Mouse (Mus musculus) megakaryocyte, embryonic 14.5 days (primary cell): ENCODE measurements around the gene Kcnk13.

Source experiments
- FLI1 ChIP-seq: IDR thresholded peaks from 2 replicates; pipeline ENCODE4 v1.6.1; 2012; ENCODE audit warnings: low read length, inconsistent platforms, mixed read lengths
- GATA1 ChIP-seq: IDR thresholded peaks from 3 replicates; pipeline ENCODE4 v1.6.1; 2012; ENCODE audit warnings: mixed read lengths, low read length, inconsistent platforms, borderline replicate concordance

GRCm38 (mm10) chr12:100075715-100076114, 111.4 kb downstream of the Kcnk13 start:
- TF ChIP-seq GATA1 (no peak), FLI1 (no peak)
